Mouse (Mus musculus) cortical plate, adult 2 months (tissue): Measurements from ENCODE around the gene 6430548M08Rik.

Source experiments
- CTCF ChIP-seq: fragments of 200-500 bp; IDR thresholded peaks from 2 replicates; pipeline ENCODE4 v1.5.1; 2011; ENCODE audit warnings: mild to moderate bottlenecking, control low read depth, low read length; ENCODE audit not compliant: insufficient read depth; ENCODE audit errors: extremely low read depth
- POLR2A ChIP-seq: fragments of 200-500 bp; IDR thresholded peaks from 2 replicates; pipeline ENCODE4 v1.6.1; 2011; ENCODE audit warnings: mild to moderate bottlenecking, low read length, control low read depth; ENCODE audit not compliant: insufficient read depth; ENCODE audit errors: extremely low read depth

GRCm38 (mm10) chr8:120065611-120066010 is 48.3 kb upstream of the 6430548M08Rik start:
- TF ChIP-seq CTCF (no peak), POLR2A (no peak)
